In the genomic region with DNA sequence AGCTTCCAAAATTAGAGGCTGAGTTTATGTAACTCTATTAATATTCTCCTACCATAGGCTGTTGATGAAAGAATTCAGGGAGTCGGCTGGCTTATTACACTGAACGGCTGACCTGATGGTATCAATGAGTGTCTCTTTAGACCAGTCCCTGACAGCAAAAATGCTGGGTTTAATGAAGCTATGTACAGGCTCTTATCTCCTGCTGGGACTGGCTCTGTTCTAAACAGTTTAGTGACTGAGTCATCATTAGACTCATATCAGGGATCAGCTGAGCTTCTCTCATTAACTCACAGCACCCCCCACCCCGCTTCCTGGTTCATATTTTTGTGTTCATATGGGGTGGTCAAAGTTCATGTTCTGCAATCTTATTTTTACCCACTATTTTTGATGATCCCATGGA, we compare ENCODE assay signal across 22 mouse cellular contexts.
"Had no signal": no experiment of that assay in that cellular context is flagged by ENCODE, and none has a peak within 500 bp of the region (broad histone marks: within the 10 kb centered on the region; RNA-seq: fewer than 3 reads in every experiment).

No protein-coding gene starts in this region.

- H3K4me3 ChIP-seq: layer of hippocampus, adult 2 months; limb, embryonic 10.5 days; limb, embryonic 13.5 days; liver, embryonic 15.5 days; midbrain, embryonic 15.5 days; neural tube, embryonic 12.5 days; neural tube, embryonic 15.5 days; stomach, embryonic 15.5 days had no signal

- H3K4me1 ChIP-seq: limb, embryonic 10.5 days; limb, embryonic 13.5 days; liver, embryonic 15.5 days; midbrain, embryonic 15.5 days; neural tube, embryonic 12.5 days; neural tube, embryonic 15.5 days; stomach, embryonic 15.5 days had no signal

- H3K9me3 ChIP-seq: limb, embryonic 10.5 days; limb, embryonic 13.5 days; liver, embryonic 15.5 days; midbrain, embryonic 15.5 days; neural tube, embryonic 12.5 days; neural tube, embryonic 15.5 days; stomach, embryonic 15.5 days had no signal

- DNase-seq: kidney, adult 2 months; kidney, postnatal 25 days; layer of hippocampus, adult 9-11 months; liver; lung, adult 2 months; lung, postnatal 14 days; lung, postnatal 4 days; right cerebral cortex, postnatal 25 days; spleen, adult 18-20 months; thymus, adult 18-20 months; thymus, postnatal 36 days had no signal

- H3K9ac ChIP-seq: limb, embryonic 13.5 days; liver, embryonic 15.5 days; midbrain, embryonic 15.5 days; neural tube, embryonic 12.5 days; neural tube, embryonic 15.5 days; stomach, embryonic 15.5 days had no signal

- H3K27me3 ChIP-seq: limb, embryonic 13.5 days; liver, embryonic 15.5 days; midbrain, embryonic 15.5 days; neural tube, embryonic 12.5 days; neural tube, embryonic 15.5 days; stomach, embryonic 15.5 days had no signal

- H3K4me2 ChIP-seq: limb, embryonic 13.5 days; liver, embryonic 15.5 days; midbrain, embryonic 11.5 days; midbrain, embryonic 15.5 days; neural tube, embryonic 12.5 days; neural tube, embryonic 15.5 days; stomach, embryonic 15.5 days had no signal

- H3K27ac ChIP-seq: kidney, postnatal 0 days; layer of hippocampus, adult 2 months; limb, embryonic 10.5 days; limb, embryonic 13.5 days; liver, embryonic 15.5 days; midbrain, embryonic 15.5 days; neural tube, embryonic 12.5 days; neural tube, embryonic 15.5 days; stomach, embryonic 15.5 days had no signal

- H3K36me3 ChIP-seq: limb, embryonic 10.5 days; limb, embryonic 13.5 days; liver, embryonic 15.5 days; midbrain, embryonic 15.5 days; neural tube, embryonic 12.5 days; neural tube, embryonic 15.5 days; stomach, embryonic 15.5 days had no signal

- ATAC-seq: intestine, postnatal 0 days; midbrain, embryonic 15.5 days had no signal
